ENCODE assay signal across 8 mouse cellular contexts in genomic region chr1:54250158-54250866, GRCm38 (mm10). TPM values are rescaled to one million over a fixed set of nuclear protein-coding genes. Genes with fewer than 3 reads are reported as not detected.
A peak's percentile ranks its signal among the peaks of the same experiment; 100 is the strongest.
DNase-seq lines count a peak whose midpoint lies in the region; ATAC-seq lines count a peak whose summit lies in the region.

Gene Ccdc150, plus strand, starts transcription at chr1:54250683.

- no peak within 1 kb of the TSS for H3K27ac ChIP-seq in embryonic facial prominence, embryonic 11.5 days (replicated peaks; ENCODE audit: low read depth, low read length)
- peak within 1 kb of the TSS; percentile 86 for H3K27ac ChIP-seq in limb, embryonic 10.5 days
- no peak within 1 kb of the TSS for H3K27ac ChIP-seq in midbrain, embryonic 12.5 days (replicated peaks)

- no peaks in the 10 kb centered on the region for H3K27me3 ChIP-seq in embryonic facial prominence, embryonic 11.5 days (ENCODE audit: control insufficient read depth, insufficient read depth, low read length)
- no peaks in the 10 kb centered on the region for H3K27me3 ChIP-seq in limb, embryonic 10.5 days (ENCODE audit: low read depth, poor library complexity, severe bottlenecking)
- no peaks in the 10 kb centered on the region for H3K27me3 ChIP-seq in midbrain, embryonic 12.5 days

- no peaks in the 10 kb centered on the region for H3K4me1 ChIP-seq in embryonic facial prominence, embryonic 11.5 days (ENCODE audit: control insufficient read depth, insufficient read depth, low read length)
- peaks cover 10% of the 10 kb centered on the region; the same call in 1 of the 2 replicates for H3K4me1 ChIP-seq in limb, embryonic 10.5 days
- peaks cover 8% of the 10 kb centered on the region for H3K4me1 ChIP-seq in midbrain, embryonic 12.5 days

- peak; percentile 100 for ATAC-seq in embryonic facial prominence, embryonic 11.5 days (replicated peaks; ENCODE audit: insufficient number of reproducible peaks, low FRiP score, low TSS enrichment, low read depth)
- peak; percentile 100 for ATAC-seq in midbrain, embryonic 12.5 days (ENCODE audit: low FRiP score, low read depth)
- ATAC-seq in erythroid progenitor cell, adult 5-6 weeks (replicated peaks; ENCODE audit: low FRiP score, poor library complexity, severe bottlenecking) = no peak

- peak; percentile 98 for DNase-seq in adrenal gland, postnatal 36 days
- DNase-seq in embryonic facial prominence, embryonic 11.5 days (ENCODE audit: low spot score) = peak; percentile 99
- peak; percentile 98 to 99 for DNase-seq in heart, adult 18-20 months
- DNase-seq in kidney, adult 18-20 months = peak; percentile 96
- peak; percentile 95 for DNase-seq in limb, embryonic 10.5 days (ENCODE audit: low spot score)
- peak; percentile 91 for DNase-seq in skeletal muscle tissue, adult 2 months (ENCODE audit: low read depth, low spot score)

- no peaks in the 10 kb centered on the region for H3K36me3 ChIP-seq in embryonic facial prominence, embryonic 11.5 days (replicated peaks; ENCODE audit: control insufficient read depth, insufficient read depth, low read depth, low read length)
- H3K36me3 ChIP-seq in limb, embryonic 10.5 days = no peaks in the 10 kb centered on the region
- H3K36me3 ChIP-seq in midbrain, embryonic 12.5 days = no peaks in the 10 kb centered on the region

- 16% methylated on average over 33 of the region's 33 CpGs for WGBS in embryonic facial prominence, embryonic 11.5 days
- WGBS in limb, embryonic 10.5 days = 20% methylated on average over 33 of the region's 33 CpGs
- 19% methylated on average over 33 of the region's 33 CpGs for WGBS in midbrain, embryonic 12.5 days

- H3K9me3 ChIP-seq in embryonic facial prominence, embryonic 11.5 days (replicated peaks; ENCODE audit: control insufficient read depth, low read length) = no peaks in the 10 kb centered on the region
- H3K9me3 ChIP-seq in limb, embryonic 10.5 days (replicated peaks) = no peaks in the 10 kb centered on the region
- no peaks in the 10 kb centered on the region for H3K9me3 ChIP-seq in midbrain, embryonic 12.5 days

- H3K4me3 ChIP-seq in embryonic facial prominence, embryonic 11.5 days (ENCODE audit: low read depth, low read length) = peak within 1 kb of the TSS; percentile 29
- H3K4me3 ChIP-seq in limb, embryonic 10.5 days = peak within 1 kb of the TSS; percentile 63
- peak within 1 kb of the TSS; percentile 63 for H3K4me3 ChIP-seq in midbrain, embryonic 12.5 days

- peak within 1 kb of the TSS; percentile 7 for H3K9ac ChIP-seq in embryonic facial prominence, embryonic 11.5 days (replicated peaks; ENCODE audit: low read length)
- peak within 1 kb of the TSS; percentile 54; the same call in 1 of the 2 replicates for H3K9ac ChIP-seq in midbrain, embryonic 12.5 days (replicated peaks)

- peak within 1 kb of the TSS; percentile 29 for H3K4me2 ChIP-seq in embryonic facial prominence, embryonic 11.5 days (ENCODE audit: low read depth, low read length)
- H3K4me2 ChIP-seq in midbrain, embryonic 12.5 days (replicated peaks) = peak within 1 kb of the TSS; percentile 73

RNA-seq across cellular contexts. Expression of gene Ccdc150, which starts in this region (rescaled TPM):
- under 1 TPM in 1 of 2 experiments, not detected in 1; 0.10 TPM for total RNA-seq in adrenal gland, postnatal 36 days (2021)
- 0.38 and 0.62 TPM in 2 replicates for polyA plus RNA-seq in embryonic facial prominence, embryonic 11.5 days (2014; fragmentation: Nextera tagmentation; extraction: Ambion mirVana)
- total RNA-seq in heart, adult 18-20 months (2021) = under 1 TPM; 0.07 to 0.21 TPM
- polyA plus RNA-seq in limb, embryonic 10.5 days (2016; fragmentation: Nextera tagmentation; extraction: Ambion mirVana) = 0.84 and 1.1 TPM in 2 replicates
- polyA plus RNA-seq in midbrain, embryonic 12.5 days (2016; fragmentation: Nextera tagmentation; extraction: Ambion mirVana) = 0.40 and 0.63 TPM in 2 replicates
- not detected in 2 replicates for total RNA-seq in erythroid progenitor cell, adult 5-6 weeks (2015; ENCODE audit: low replicate concordance)
- not detected in 2 replicates for total RNA-seq in erythroid progenitor cell, adult 5-6 weeks (2017; ENCODE audit: low replicate concordance)

Comparison
In these comparisons a context has a peak if more than half of its experiments do, and no peak if none do; other contexts are left out.
1. Peak in DNase-seq in adrenal gland, postnatal 36 days; RNA of the gene not detected or under 1 TPM.
2. Peak in DNase-seq, ATAC-seq, H3K4me3 ChIP-seq, H3K9ac ChIP-seq and H3K4me2 ChIP-seq in embryonic facial prominence, embryonic 11.5 days; RNA of the gene not detected or under 1 TPM.
3. Peak in DNase-seq in heart, adult 18-20 months; RNA of the gene not detected or under 1 TPM.
4. Peak in ATAC-seq, H3K4me3 ChIP-seq, H3K9ac ChIP-seq and H3K4me2 ChIP-seq in midbrain, embryonic 12.5 days; RNA of the gene not detected or under 1 TPM.